Mouse (Mus musculus) macrophage (primary cell): ENCODE results near the gene Zup1. TPM values are rescaled to one million over a fixed set of nuclear protein-coding genes. Genes with fewer than 3 reads are reported as not detected.
"Not testable (repeated sequence)": the region's sequence is repeated elsewhere in the genome, so short reads cannot be mapped to it uniquely, and the experiment has no call there.

Source experiments
- H3K27ac ChIP-seq: fragments of 350-480 bp; formaldehyde crosslinking; 2 replicates; pipeline ENCODE4 v1.9.0; 2021
- H3K36me3 ChIP-seq: fragments of 350-480 bp; formaldehyde crosslinking; 2 replicates; pipeline ENCODE4 v1.9.0; 2021; ENCODE audit errors: inconsistent target
- H3K4me3 ChIP-seq: fragments of 350-480 bp; formaldehyde crosslinking; 2 replicates; pipeline ENCODE4 v1.9.0; 2021; ENCODE audit errors: inconsistent target
- H3K79me2 ChIP-seq: fragments of 350-480 bp; formaldehyde crosslinking; 2 replicates; pipeline ENCODE4 v1.9.0; 2021; ENCODE audit errors: inconsistent target
- whole genome bisulfite sequencing: methylation state at CpG from one replicate; pipeline ENCODE4 v1.1.7; 2026; ENCODE audit warnings: inconsistent platforms; ENCODE audit not compliant: missing documents; 5-methylcytosine and 5-hydroxymethylcytosine counted together
- polyA plus RNA-seq: library from polyadenylated mRNA; stranded (reverse); fragments of 250-400 nt; gene quantifications from 3 replicates; pipeline ENCODE4 v1.2.4, GENCODE M21; 2018; ENCODE audit warnings: inconsistent platforms
- total RNA-seq, 78 experiments: library from RNA; depleted of rRNA; stranded (reverse); fragments of 250-400 nt; gene quantifications; 1 replicate in 9 of 78; 2 replicates in 24 of 78; 3 replicates in 43 of 78; 4 replicates in 2 of 78; pipeline ENCODE4 v1.2.4; 2018; ENCODE audit warnings: inconsistent platforms in 56 of 78

Gene Zup1
- total RNA-seq (2018; cell fraction: chromatin; rRNA removed), result 1,000 to 10,000 TPM in 1 of 26 experiments, 100 to 1,000 TPM in 25; 223 to 1,414 (median 677) TPM
- 100 to 1,000 TPM in 4 of 26 experiments, 10 to 100 TPM in 22; 22.0 to 109 (median 62.6) TPM for total RNA-seq (2018; cell fraction: cytosol; rRNA removed)
- total RNA-seq (2018; cell fraction: nucleus; rRNA removed), result 1,000 to 10,000 TPM in 1 of 26 experiments, 100 to 1,000 TPM in 25; 136 to 1,160 (median 406) TPM
- polyA plus RNA-seq, result 17.3 to 42.8 TPM (median 20.3 TPM) in 3 replicates

DNA sequence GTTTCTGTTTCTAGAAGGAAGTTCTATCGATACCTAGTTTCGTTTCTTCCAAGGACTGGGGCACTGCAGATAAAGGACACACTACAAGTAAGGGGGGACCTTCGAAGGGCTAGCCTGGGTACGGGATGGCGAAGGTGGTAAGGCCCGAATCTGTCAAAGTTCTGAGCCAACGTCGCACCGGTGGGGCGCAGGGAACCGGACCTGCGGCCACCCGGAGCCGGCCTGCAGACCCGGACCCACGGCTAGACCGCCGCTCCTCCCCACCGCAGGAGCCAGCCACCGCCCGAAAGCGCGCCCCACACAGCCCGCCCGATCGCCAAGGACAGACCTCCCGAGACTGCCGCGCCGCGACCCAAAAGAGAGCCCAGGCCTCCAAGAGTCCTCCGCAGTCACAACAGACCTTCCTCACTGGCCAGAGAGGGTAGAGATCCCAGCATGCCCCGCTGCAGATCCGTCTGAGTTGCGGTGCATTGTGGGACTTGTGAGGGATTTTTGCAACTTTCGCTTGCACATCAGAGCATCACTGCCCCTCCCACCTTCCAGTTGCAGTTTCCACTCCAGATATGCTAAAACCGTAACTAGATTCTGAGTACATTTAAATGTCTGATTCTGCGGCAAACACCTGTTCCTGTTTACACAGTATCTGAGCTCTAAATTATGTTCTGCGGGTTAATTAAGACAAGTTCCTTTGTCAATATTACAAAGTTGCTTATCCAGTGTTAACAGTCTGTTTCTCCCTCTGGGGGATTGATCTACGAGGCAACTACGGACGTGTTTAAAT lies at the start of gene Zup1:
Zup1 (minus strand) TSS at position 467 of the 781 bp plus-strand sequence.
- H3K36me3 ChIP-seq, result peaks cover 28% of the 10 kb centered on the region
- H3K27ac ChIP-seq, result peak within 1 kb of the TSS; percentile 66
- under 1% methylated on average over 41 of the region's 42 CpGs for WGBS
- peaks cover 48% of the 10 kb centered on the region for H3K79me2 ChIP-seq
- H3K4me3 ChIP-seq, result peak within 1 kb of the TSS; percentile 82

DNA sequence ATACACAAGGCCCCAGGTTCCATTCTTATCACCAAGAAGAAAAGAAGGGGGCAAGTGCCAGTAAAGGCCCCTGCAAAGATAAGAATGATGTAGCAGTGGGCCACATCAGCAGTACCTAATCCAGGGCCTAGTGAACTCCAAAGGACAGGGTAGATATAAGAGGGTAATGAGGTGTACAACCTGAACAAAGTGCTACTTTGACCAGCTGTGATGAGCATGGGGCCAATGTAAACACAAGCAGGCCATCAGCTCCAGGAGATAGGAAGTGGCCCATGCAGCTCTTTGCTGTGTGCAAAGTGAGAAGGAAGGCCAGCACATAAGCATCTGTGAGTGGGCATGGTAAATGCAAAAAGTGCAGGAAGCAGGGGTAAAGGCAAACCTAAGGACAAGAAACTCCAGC lies 47.3 kb upstream of the Zup1 start:
- no peaks in the 10 kb centered on the region for H3K79me2 ChIP-seq
- H3K4me3 ChIP-seq, result no peak overlapping the region
- no peak overlapping the region for H3K27ac ChIP-seq
- peaks cover 53% of the 10 kb centered on the region for H3K36me3 ChIP-seq

DNA sequence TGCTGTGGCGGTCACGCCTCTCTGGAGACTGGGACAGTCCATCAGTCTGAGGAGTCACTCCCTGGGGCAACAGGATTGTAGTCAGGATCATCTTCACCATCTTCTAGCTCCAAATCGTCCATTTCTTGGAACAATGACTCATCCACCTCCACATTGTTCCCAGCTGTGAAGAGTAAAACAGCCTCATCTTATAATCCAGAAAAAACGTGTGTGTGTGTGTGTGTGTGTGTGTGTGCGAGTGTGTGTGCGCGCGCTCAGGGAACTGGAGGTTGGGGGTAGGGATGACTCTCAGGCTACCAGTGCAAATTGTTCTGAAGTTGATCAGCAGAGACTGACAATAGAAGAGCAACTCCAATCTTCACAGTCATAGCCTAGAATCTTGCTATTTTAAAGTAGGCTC lies 45.6 kb upstream of the Zup1 start:
- H3K27ac ChIP-seq, H3K4me3 ChIP-seq, H3K79me2 ChIP-seq: not testable (repeated sequence)
- WGBS, result 93% methylated on average over 5 of the region's 8 CpGs
- peaks cover 65% of the 10 kb centered on the region for H3K36me3 ChIP-seq

DNA sequence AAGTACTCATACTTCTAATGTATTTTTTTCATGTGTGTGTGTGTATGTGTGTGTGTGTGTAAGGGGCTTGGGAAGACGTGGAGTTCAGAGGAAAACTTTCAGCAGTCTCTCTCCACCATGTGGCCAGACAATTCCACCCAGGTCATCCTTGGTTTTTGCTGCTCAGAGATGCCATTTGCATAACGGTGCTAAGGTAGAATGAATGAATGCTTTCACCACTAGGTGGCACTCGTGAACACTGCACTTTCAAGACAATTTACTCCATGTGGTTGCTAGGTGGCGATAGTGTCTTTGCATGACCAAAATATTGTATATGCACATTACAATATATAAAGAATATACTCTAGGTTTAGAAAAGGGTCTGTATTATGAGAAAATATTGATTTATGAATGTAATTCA lies 35.7 kb upstream of the Zup1 start:
- no peak overlapping the region for H3K4me3 ChIP-seq
- H3K79me2 ChIP-seq, result no peaks in the 10 kb centered on the region
- H3K36me3 ChIP-seq, result 0 out of 2 replicates have a peak, but pooled peaks cover 6% of the 10 kb centered on the region
- no peak overlapping the region for H3K27ac ChIP-seq
- 9% methylated on average over 4 of the region's 4 CpGs for WGBS

DNA sequence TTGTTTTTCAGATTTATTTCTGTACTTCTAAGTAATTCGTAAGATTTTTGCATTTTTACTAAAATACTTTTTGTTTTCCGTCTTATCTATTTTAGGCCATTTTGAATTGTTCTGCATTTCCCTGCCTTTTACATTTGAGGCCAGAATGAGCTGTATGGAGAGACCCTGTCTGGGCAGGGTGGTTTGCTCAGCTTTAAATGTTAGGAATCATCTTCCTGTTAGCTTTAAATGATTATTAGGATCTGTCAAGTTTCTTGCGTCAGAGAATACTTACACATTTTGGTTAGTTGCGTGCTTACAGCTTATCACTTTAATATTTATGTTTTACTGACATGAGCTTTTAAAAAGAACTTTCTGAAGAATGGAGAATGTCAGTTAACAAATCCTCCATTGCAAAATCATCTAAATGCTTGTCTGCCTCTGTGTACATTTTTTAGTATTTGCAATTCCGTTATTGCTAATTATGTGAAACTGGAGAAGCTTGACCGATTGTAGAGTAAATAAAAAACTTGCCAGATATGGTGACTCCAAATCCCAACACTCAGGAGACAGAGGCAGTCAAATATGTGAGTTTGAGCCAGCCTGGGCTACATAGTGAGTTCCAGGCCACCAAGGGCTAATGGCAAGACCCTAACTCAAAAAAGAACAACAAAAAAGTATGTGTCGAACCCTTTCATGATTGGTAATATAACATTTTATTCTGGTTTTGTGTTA lies 23.9 kb upstream of the Zup1 start:
- no peaks in the 10 kb centered on the region for H3K36me3 ChIP-seq
- H3K79me2 ChIP-seq, result no peaks in the 10 kb centered on the region
- H3K27ac ChIP-seq, result no peak overlapping the region
- H3K4me3 ChIP-seq, result no peak overlapping the region
- 98% methylated on average over 7 of the region's 7 CpGs for WGBS

DNA sequence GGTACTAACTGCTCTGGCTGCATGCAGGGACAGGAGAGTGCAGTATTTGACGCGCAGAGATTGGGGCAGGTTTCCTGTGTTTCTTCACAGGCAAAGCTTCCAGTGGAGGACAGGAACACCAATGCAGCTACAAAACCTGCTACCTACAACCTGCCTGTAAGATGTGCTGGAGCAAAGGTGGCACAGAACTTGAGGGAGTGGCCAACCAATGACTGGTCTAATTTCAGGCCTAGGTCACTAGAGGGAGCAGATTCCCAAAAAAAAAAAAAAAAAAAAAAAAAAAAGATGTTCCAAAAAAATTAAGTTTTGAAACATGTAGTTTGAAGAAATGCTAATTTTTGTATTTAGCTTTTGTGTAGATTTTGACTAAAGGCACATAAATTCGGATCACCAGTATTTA lies 1.4 kb upstream of the Zup1 start:
- no peak overlapping the region for H3K27ac ChIP-seq
- H3K36me3 ChIP-seq, result peaks cover 16% of the 10 kb centered on the region
- WGBS, result 82% methylated on average over 3 of the region's 3 CpGs
- H3K4me3 ChIP-seq, result no peak overlapping the region
- H3K79me2 ChIP-seq, result peaks cover 33% of the 10 kb centered on the region

DNA sequence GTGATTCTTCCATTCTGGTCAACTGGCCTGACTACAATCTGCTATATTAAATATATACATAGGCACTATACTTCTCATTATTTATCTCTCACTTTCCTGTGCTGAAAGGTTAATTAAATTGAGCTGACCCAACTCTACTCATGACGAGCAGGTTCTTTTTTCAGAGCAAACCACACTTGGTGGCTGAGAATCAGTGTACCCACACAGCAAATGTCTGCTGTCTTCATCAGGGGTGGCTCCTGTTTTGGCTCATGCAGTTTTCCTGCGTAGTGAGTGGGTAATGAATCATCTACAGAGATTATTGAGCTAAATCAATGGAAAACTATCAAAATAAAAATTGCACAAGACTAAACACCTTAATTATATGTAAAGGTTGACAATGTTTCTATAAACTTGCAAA lies 4.7 kb downstream of the Zup1 start:
- 100% methylated on average over 2 of the region's 2 CpGs for WGBS
- H3K36me3 ChIP-seq, result peaks cover 61% of the 10 kb centered on the region
- H3K27ac ChIP-seq, result no peak overlapping the region
- H3K4me3 ChIP-seq, result no peak overlapping the region
- peaks cover 95% of the 10 kb centered on the region for H3K79me2 ChIP-seq

DNA sequence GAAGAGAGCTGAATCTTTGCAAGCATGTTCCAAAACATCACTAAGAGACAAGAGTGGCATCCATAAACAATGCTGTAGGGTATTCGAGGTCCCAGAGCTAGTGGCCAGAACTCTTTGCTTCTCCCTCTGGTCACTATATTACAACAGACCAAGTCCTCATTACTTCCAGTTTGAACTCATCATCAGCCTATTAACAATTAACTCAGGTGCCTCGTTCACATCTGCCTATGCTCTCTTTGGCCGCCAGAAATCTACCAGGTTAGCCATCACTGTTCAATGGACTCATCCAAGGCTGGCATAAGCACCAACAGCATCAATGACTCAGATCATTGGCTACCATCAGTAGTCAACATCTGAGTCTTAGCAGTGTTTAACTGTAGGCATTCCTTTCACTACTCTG lies 5.7 kb downstream of the Zup1 start:
- H3K4me3 ChIP-seq, result no peak overlapping the region
- H3K79me2 ChIP-seq, result peaks cover 100% of the 10 kb centered on the region
- H3K36me3 ChIP-seq, result peaks cover 68% of the 10 kb centered on the region
- WGBS, result 97% methylated on average over 3 of the region's 3 CpGs
- no peak overlapping the region for H3K27ac ChIP-seq

DNA sequence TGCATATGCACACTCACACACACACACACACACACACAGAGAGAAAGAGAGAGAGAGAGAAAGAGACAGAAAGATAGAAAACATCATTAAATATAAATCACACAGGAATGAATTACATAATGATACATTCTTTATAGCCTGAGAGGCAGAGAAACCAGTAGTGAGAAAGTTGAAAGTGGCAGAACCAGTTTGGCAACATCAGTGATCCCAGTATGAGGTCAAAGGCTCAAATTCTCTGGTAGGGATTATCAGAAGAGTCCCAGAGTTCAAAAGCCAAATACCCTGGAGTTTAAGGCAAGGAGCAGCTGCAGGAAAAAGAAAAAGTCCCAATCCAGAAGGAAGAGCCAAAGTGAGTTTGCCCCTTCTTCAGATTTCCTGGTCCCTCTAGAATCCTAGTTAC lies 10.4 kb downstream of the Zup1 start:
- H3K36me3 ChIP-seq, result peaks cover 86% of the 10 kb centered on the region

DNA sequence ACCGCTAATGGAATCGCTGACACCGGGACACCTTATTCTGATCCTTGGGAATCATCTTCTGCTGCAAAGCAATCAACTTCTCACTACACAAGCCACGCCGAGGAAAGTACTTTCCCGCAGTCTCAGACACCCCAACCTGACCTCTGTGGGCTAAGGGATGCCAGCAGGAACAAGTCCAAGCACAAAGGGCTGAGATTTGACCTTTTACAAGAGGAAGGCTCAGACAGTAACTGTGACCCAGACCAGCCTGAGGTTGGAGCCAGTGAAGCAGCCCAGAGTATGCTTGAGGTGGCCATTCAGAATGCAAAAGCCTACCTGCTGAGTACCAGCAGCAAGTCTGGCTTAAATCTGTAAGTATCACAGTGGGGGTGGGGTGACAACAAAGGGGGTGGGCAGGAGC lies 45.6 kb downstream of the Zup1 start:
- Histone ChIP-seq H3K4me3 (no peak overlapping the region), H3K79me2 (no peaks in the 10 kb centered on the region), H3K36me3 (no peaks in the 10 kb centered on the region), H3K27ac (no peak overlapping the region)
- WGBS, result 17% methylated on average over 6 of the region's 6 CpGs

More for the DNA sequence above, 10.4 kb downstream of the Zup1 start:
- no peak overlapping the region for H3K27ac ChIP-seq
- H3K79me2 ChIP-seq, result peaks cover 100% of the 10 kb centered on the region
- H3K4me3 ChIP-seq, result no peak overlapping the region

DNA sequence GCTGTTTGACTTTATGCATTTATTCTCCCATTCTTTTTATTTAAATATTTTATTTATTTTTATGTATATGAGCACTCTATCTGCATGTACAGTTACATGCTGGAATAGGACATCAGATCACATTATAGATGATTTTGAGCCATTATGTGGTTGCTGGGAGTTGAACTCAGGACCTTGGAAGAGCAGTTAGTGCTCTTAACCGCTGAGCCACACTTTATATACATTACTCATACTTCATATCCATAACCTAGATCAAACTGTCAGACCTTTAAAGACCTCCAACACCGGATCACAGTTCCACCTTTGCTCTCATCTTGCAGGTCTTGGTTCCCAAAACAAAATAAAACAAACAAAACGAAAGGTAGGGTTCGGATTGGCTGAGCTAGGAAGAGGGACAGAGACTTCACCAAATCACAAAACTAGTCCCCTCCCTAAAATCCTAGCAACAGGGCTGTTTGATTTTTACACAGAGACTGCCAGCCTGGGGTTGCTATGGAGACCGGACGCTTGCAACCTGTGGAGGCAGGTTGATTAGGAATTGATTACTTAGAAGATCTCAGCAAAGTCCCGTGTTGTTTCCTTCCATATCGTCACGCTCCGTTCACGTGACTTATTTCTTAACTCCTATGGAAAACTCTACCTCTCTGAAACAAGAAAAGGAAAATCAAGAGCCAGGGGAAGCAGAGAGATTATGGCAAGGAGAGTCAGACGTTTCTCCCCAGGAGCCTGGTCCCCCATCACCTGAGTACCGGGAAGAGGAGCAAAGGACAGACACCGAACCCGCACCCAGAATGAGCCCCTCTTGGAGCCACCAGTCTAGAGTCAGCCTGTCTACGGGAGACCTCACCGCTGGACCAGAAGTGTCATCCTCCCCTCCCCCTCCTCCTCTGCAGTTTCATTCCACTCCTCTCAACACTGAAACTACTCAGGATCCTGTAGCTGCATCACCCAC lies 46.3 kb downstream of the Zup1 start, which contains the start of gene Rsph4a:
Rsph4a (plus strand) TSS at position 582 of the 952 bp plus-strand sequence.
- H3K4me3 ChIP-seq, result no peak within 1 kb of the TSS
- WGBS, result 6% methylated on average over 17 of the region's 17 CpGs
- H3K27ac ChIP-seq, result no peak within 1 kb of the TSS
- H3K79me2 ChIP-seq, result no peaks in the 10 kb centered on the region
- H3K36me3 ChIP-seq, result no peaks in the 10 kb centered on the region

DNA sequence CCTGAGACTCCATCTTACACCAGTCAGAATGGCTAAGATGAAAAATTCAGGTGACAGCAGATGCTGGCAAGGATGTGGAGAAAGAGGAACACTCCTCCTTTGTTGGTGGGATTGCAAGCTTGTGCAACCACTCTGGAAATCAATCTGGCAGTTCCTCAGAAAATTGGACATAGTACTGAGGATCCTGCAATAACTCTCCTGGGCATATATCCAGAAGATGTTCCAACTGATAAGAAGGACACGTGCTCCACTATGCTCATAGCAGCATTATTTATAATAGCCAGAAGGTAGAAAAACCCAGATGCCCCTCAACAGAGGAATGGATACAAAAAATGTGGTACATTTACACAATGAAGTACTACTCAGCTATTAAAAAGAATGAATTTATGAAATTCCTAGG lies 49.5 kb downstream of the Zup1 start:
- WGBS, result 100% methylated on average over 1 of the region's 1 CpGs
- H3K79me2 ChIP-seq, H3K36me3 ChIP-seq, H3K27ac ChIP-seq, H3K4me3 ChIP-seq: not testable (repeated sequence)

DNA sequence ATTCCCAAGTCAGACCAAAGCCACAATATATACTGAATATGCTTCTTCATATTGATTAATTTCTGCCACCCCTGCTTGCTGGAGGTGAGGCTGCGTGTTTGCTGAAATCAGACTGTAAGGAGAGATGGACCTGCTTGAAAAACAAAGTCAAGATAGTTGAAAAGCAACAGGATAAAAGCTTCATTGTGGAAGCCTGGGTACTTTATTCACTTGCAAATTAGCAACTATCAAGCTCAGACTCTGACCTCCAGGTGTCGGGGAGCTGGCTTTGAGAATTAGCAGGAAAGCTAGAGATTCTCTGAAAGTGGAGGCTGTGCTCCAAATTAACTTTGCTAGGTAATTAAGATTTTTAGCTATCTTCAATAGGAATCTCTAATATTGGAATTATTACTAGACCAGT lies 68.7 kb downstream of the Zup1 start:
- WGBS, result 93% methylated on average over 2 of the region's 2 CpGs
- H3K4me3 ChIP-seq, H3K27ac ChIP-seq, H3K36me3 ChIP-seq, H3K79me2 ChIP-seq: not testable (repeated sequence)

DNA sequence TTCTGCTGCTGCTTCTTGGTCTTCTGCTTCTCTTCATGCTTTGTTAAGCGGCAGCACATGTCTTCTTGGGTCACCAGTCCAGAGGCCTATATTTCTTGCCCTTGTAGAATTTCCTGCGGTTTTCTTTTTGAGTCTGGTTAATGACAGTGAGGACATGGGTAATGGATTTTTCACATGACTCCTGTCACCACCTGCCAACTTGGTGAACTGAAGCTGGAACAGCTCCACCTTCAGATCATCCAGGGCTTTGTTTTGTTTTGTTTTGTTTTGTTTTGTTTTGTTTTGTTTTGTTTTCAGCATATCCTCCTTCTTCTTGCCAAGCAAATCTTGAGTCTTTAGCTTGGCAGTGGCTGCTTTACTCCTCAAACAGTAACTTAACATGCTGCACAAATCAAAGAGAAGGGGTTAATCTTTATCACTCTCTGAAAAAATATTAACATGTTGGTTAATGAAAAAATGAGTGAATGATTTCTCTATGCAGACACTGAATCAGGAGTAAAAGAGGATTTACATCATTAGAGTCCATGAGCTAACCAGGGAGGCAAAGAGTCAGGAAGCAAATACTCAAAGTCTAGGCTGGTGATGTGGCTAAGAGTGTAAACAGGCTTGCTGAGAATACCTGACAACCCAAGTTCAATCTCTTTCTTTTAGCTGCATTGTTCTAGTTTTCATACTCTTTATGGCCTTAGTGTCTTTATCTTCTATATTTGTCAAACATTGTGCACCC lies 78.2 kb downstream of the Zup1 start:
- WGBS, result 81% methylated on average over 2 of the region's 2 CpGs
- H3K27ac ChIP-seq, result no peak overlapping the region
- no peaks in the 10 kb centered on the region for H3K36me3 ChIP-seq
- H3K4me3 ChIP-seq, result no peak overlapping the region
- H3K79me2 ChIP-seq, result no peaks in the 10 kb centered on the region
